Mouse (Mus musculus) midbrain, embryonic 16.5 days (tissue): ENCODE results near the gene Hipk1. TPM values are rescaled to one million over a fixed set of nuclear protein-coding genes. Genes with fewer than 3 reads are reported as not detected.
"Not testable (repeated sequence)": the region's sequence is repeated elsewhere in the genome, so short reads cannot be mapped to it uniquely, and the experiment has no call there.

ENCODE experiments used
- ATAC-seq: fragments of 200-750 bp; cut with Nextera tagmentation; 2 replicates; pipeline ENCODE4 v1.8.0; 2017; ENCODE audit warnings: moderate TSS enrichment
- H3K27ac ChIP-seq: fragments of 300-500 bp; sonication (generic); 2 replicates; pipeline ENCODE4 v1.5.1; 2014; ENCODE audit warnings: mild to moderate bottlenecking, low read length, mixed read lengths
- H3K27me3 ChIP-seq: fragments of 300-500 bp; sonication (generic); 2 replicates; pipeline ENCODE4 v1.6.1; 2014; ENCODE audit warnings: low read depth, low read length, mixed read lengths; ENCODE audit not compliant: control insufficient read depth, insufficient read depth
- H3K36me3 ChIP-seq: fragments of 300-500 bp; sonication (generic); 2 replicates; pipeline ENCODE4 v1.6.1; 2014; ENCODE audit warnings: mild to moderate bottlenecking, low read length, moderate library complexity, mixed read lengths; ENCODE audit not compliant: control insufficient read depth, insufficient read depth
- H3K4me1 ChIP-seq: fragments of 300-500 bp; sonication (generic); 2 replicates; pipeline ENCODE4 v1.6.1; 2014; ENCODE audit warnings: mild to moderate bottlenecking, low read length, mixed read lengths; ENCODE audit not compliant: control insufficient read depth, insufficient read depth
- H3K4me2 ChIP-seq: fragments of 300-500 bp; sonication (generic); 2 replicates; pipeline ENCODE4 v1.6.1; 2014; ENCODE audit warnings: mild to moderate bottlenecking, low read length, mixed read lengths
- H3K4me3 ChIP-seq: fragments of 300-500 bp; sonication (generic); 2 replicates; pipeline ENCODE4 v1.5.1; 2014; ENCODE audit warnings: low read depth, mild to moderate bottlenecking, low read length, moderate library complexity, mixed read lengths
- H3K9ac ChIP-seq: fragments of 300-500 bp; sonication (generic); 2 replicates; pipeline ENCODE4 v1.6.1; 2014; ENCODE audit warnings: low read depth, low read length, mixed read lengths
- H3K9me3 ChIP-seq: fragments of 300-500 bp; sonication (generic); replicated peaks from 2 replicates; pipeline ENCODE4 v1.6.1; 2014; ENCODE audit warnings: mild to moderate bottlenecking, low read length, mixed read lengths; ENCODE audit not compliant: control insufficient read depth, poor library complexity, severe bottlenecking
- WGBS: fragments of 180-500 bp; shearing (Covaris S2); extraction: QIAGEN DNeasy Blood & Tissue Kit; methylation state at CpG from one replicate; pipeline ENCODE4 v1.1.7; 2014; 5-methylcytosine and 5-hydroxymethylcytosine counted together
- polyA plus RNA-seq: library from polyadenylated mRNA; unstranded; fragments of >200 nt; fragmentation: Nextera tagmentation; extraction: Ambion mirVana; gene quantifications from 2 replicates; pipeline ENCODE4 v1.2.1, GENCODE M21; 2015

Gene Hipk1
- polyA plus RNA-seq, 1 experiment from 2014 or later, result 11.1 TPM

DNA sequence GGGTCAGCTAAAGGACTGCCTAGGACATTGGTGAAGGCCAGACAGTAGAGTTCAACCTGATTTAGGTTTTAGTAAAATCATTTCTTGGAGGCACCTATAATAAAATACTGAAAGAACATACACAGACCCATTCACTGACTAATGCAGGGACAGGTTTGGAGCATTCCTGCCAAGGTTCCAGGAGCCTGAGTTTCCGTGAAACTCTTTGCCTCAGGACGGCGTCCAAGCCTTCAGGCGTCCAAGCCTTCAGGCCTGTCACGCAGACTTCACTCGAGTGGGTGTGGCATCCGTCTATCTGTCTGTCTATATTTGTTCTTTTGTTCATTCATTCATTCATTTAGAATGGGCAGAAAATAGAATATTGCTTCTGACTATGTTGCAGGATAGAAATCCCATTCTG, 39.8 kb upstream of the Hipk1 start:
- no peak overlapping the region for H3K27ac ChIP-seq
- H3K4me1 ChIP-seq, result no peaks in the 10 kb centered on the region
- H3K9ac ChIP-seq, result no peak overlapping the region
- no peak for ATAC-seq
- 81% methylated on average over 7 of the region's 7 CpGs for WGBS
- no peak overlapping the region for H3K4me2 ChIP-seq
- H3K27me3 ChIP-seq, result no peaks in the 10 kb centered on the region
- no peak overlapping the region for H3K4me3 ChIP-seq
- no peaks in the 10 kb centered on the region for H3K9me3 ChIP-seq
- H3K36me3 ChIP-seq, result no peaks in the 10 kb centered on the region

DNA sequence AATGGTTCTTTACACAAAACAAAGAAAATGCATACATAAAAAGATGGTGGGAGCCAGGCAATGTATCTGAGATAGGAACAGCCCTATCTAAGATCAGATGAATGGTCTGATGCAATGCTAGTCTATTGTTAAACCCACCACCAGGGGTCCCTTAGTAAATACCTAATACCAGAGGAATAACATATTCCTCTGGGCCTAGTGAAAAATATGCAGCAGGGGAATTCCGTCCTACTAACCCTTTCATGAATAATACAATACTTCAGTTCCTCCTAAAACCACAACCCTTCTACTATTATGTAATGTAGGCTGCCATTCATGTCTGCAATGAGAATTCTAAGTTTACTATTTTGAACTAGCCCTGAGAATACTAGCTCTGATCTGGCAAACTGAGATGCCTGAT, 39.3 kb upstream of the Hipk1 start:
- not testable (repeated sequence) for H3K4me2 ChIP-seq, H3K9ac ChIP-seq, H3K4me1 ChIP-seq, H3K9me3 ChIP-seq, H3K4me3 ChIP-seq, H3K36me3 ChIP-seq, H3K27ac ChIP-seq, H3K27me3 ChIP-seq, ATAC-seq
- 49% methylated on average over 1 of the region's 1 CpGs for WGBS

DNA sequence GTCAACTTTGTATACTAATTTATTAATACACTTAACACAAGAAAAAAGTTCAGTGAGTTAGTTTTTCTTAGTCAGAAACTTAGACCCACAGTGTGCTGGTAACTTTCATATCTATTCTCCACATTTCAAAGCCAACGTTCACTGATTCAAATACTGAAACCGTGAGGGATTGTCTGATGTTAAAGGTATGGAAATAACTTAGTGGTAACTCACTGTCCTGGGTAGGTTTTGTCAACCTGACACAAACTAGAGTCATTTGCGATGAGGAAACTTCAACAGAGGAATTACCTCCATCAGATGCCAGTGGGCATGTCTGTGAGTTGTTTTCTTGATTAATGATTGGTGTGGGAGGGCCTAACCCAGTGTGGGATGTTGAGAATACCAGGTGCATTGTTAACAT, 37.7 kb upstream of the Hipk1 start:
- no peak overlapping the region for H3K4me3 ChIP-seq
- ATAC-seq, result no peak
- no peaks in the 10 kb centered on the region for H3K4me1 ChIP-seq
- H3K27ac ChIP-seq, result no peak overlapping the region
- no peaks in the 10 kb centered on the region for H3K9me3 ChIP-seq
- no peaks in the 10 kb centered on the region for H3K36me3 ChIP-seq
- H3K4me2 ChIP-seq, result no peak overlapping the region
- WGBS, result 90% methylated on average over 3 of the region's 3 CpGs
- H3K27me3 ChIP-seq, result no peaks in the 10 kb centered on the region
- H3K9ac ChIP-seq, result no peak overlapping the region

DNA sequence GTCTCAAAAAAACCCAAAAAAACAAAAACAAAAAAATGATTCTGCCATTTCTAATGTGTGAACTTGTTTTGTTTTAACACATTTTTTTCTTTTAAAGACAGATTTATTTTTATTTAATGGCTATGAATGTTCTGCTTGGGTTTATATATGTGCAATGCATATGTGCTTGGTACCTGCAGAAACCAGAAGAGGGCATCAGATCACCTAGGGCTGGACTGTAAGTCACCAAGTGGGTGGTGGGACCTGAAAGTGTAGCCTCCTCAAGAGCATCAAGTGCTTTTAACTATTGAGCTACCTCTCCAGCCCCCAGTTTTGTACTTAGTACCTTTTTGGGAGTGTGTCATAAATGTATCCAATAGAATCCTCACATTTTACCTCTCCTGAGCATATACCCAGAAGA, 36.2 kb upstream of the Hipk1 start:
- H3K4me1 ChIP-seq, result no peaks in the 10 kb centered on the region
- H3K4me2 ChIP-seq, result no peak overlapping the region
- H3K27me3 ChIP-seq, result no peaks in the 10 kb centered on the region
- no peaks in the 10 kb centered on the region for H3K9me3 ChIP-seq
- no peaks in the 10 kb centered on the region for H3K36me3 ChIP-seq
- H3K4me3 ChIP-seq, result no peak overlapping the region
- no peak overlapping the region for H3K9ac ChIP-seq
- ATAC-seq, result no peak
- no peak overlapping the region for H3K27ac ChIP-seq

DNA sequence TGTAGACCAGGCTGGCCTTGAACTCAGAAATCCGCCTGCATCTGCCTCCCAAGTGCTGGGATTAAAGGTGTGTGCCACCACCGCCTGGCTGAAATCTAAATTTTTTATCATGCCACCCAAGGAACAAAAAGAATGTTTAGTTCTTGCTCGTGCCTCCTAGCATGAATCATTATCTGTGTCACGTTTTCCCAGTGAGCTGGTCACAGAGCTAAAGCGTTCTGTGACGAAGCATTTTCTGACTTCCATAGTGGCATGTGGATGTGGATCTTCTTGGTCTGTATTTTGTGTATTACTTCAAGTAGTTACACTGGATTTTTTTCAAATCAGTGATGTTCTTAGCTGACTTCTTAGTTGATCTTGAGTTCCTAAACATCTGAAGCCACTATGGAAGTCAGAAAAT, 19.6 kb upstream of the Hipk1 start:
- Histone ChIP-seq H3K4me3 (no peak overlapping the region), H3K9ac (no peak overlapping the region), H3K27ac (no peak overlapping the region), H3K4me2 (no peak overlapping the region), H3K27me3 (no peaks in the 10 kb centered on the region), H3K9me3 (no peaks in the 10 kb centered on the region), H3K4me1 (peaks cover 18% of the 10 kb centered on the region), H3K36me3 (peaks cover 10% of the 10 kb centered on the region)
- WGBS, result 94% methylated on average over 6 of the region's 6 CpGs
- no peak for ATAC-seq

DNA sequence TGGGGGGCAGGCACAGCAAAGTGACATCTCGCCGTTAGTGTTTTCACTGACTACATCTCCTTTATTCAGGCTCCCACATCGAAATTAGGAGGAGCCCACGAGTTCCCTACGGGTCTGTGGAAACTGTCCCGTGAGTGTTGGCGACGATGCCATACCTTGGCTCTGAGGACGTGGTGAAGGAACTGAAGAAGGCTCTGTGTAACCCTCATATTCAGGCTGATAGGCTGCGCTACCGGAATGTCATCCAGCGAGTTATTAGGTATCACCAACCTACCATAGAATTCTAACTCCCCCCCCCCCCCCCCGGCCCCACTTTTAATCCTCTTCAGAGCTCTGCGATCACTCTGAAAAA, 18.4 kb upstream of the Hipk1 start:
- H3K4me2 ChIP-seq, result peak overlapping the region; percentile 60
- ATAC-seq, result peak; percentile 71
- H3K27me3 ChIP-seq, result no peaks in the 10 kb centered on the region
- H3K4me3 ChIP-seq, result peak overlapping the region; percentile 62
- peaks cover 18% of the 10 kb centered on the region for H3K4me1 ChIP-seq
- 1% methylated on average over 14 of the region's 14 CpGs for WGBS
- peak overlapping the region; percentile 90 for H3K9ac ChIP-seq
- H3K27ac ChIP-seq, result peak overlapping the region; percentile 92
- H3K9me3 ChIP-seq, result no peaks in the 10 kb centered on the region
- H3K36me3 ChIP-seq, result peaks cover 4% of the 10 kb centered on the region

DNA sequence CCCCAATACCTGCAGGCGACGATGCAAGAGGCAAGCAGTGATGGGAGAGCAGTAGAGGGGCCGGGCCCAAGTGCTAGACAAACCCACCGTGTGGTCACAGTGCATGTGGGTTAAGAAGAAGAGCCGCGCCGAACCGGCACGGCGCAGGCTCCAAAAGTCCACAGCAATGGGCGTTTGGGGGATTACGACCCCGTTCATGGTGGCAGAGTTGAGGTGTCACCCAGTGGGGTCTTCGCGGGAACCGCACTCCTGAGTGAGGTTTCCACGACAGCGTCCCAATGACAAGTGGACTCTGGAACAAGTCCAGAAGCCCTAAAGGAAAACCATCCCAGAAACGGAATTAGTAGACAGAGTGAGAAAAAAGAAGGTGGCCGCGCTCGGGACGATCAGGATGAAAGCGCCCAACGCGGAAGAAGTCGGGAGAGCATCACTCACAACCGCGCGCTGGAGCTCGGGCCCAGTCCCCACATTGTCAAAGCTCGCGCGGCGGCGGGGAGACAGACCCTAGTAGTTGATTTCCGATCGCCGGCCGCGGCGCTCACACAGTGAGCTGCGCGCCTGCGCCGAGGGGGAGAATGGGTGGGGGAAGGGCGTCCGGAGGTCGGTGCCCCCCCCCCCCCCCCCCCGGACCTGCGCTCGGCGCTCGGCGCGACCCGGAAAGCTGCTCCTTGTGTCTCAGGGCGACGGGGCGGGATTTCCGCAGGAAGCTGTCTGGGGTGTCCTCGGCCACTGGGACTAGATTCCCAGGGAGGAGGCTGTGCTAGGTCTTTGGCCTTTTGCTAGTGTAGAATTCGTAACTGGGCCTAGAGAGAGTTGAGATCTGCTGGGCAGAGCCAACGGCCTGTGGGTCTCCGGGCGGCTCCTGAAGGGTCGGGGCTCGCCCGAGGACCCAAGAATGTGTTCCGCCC, 17.8 kb upstream of the Hipk1 start, which contains the start of the genes Dclre1b, Ap4b1 and Gm43064:
Dclre1b (minus strand) TSS at position 554 of the 908 bp plus-strand sequence.
Ap4b1 (plus strand) TSS at position 630 of the 908 bp plus-strand sequence.
Gm43064 (plus strand) TSS at position 683 of the 908 bp plus-strand sequence.
- Histone ChIP-seq H3K4me1 (peaks cover 18% of the 10 kb centered on the region), H3K4me2 (peak within 1 kb of the TSS; percentile 60), H3K4me3 (peak within 1 kb of the TSS; percentile 62), H3K27me3 (no peaks in the 10 kb centered on the region), H3K9ac (peak within 1 kb of the TSS; percentile 90), H3K27ac (peak within 1 kb of the TSS; percentile 92), H3K9me3 (no peaks in the 10 kb centered on the region), H3K36me3 (peaks cover 3% of the 10 kb centered on the region; the same call in 1 of the 2 replicates)
- under 1% methylated on average over 62 of the region's 70 CpGs for WGBS
- ATAC-seq, result peak; percentile 99

DNA sequence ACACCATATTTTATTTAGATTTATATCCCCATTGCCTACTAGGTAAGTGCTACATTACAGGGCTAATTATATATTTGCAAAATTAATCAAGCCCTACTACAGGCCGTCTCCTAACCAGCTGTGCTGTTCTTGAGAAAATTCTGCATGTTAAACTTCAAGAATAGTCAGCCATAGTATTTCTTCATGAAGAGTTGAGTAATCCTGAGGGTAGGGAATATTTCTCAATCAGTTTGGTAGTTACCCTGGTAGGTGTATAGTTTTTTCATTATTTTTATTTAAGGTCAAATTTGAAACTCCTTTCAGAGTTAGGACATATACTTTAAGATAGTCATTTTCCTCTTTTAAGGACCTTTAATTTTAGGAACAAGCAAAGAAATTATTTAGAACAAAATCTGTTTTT, 14.3 kb upstream of the Hipk1 start:
- no peak overlapping the region for H3K9ac ChIP-seq
- WGBS, result 100% methylated on average over 1 of the region's 1 CpGs

DNA sequence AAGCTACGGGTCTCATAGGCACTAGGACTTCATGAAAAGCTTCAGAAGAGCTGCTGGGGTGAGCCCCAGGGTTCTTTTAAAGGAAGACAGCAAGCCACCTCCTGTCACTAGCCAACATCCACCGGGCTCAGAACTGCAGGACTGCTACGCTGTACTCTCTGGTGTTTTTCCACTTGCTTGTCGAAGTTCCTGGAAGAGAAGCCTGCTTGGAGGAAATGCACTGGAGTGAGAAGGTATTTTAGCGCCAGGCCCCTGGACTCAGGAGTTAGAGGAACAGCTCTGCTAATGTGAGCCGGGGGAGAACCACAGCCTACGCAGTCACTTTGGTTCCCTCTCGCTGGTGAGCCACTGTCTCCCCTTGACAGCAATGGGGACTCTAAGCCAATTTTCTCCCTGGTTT, 11.5 kb upstream of the Hipk1 start:
- no peak overlapping the region for H3K4me2 ChIP-seq
- H3K4me3 ChIP-seq, result no peak overlapping the region
- H3K27me3 ChIP-seq, result no peaks in the 10 kb centered on the region
- peaks cover 3% of the 10 kb centered on the region for H3K4me1 ChIP-seq
- H3K9ac ChIP-seq, result no peak overlapping the region
- 87% methylated on average over 8 of the region's 8 CpGs for WGBS
- no peaks in the 10 kb centered on the region for H3K9me3 ChIP-seq
- no peak for ATAC-seq
- H3K36me3 ChIP-seq, result peaks cover 13% of the 10 kb centered on the region
- no peak overlapping the region for H3K27ac ChIP-seq

More for the DNA sequence above, 14.3 kb upstream of the Hipk1 start:
- H3K36me3 ChIP-seq, result peaks cover 13% of the 10 kb centered on the region
- no peaks in the 10 kb centered on the region for H3K9me3 ChIP-seq
- H3K27me3 ChIP-seq, result no peaks in the 10 kb centered on the region
- peaks cover 15% of the 10 kb centered on the region for H3K4me1 ChIP-seq
- H3K27ac ChIP-seq, result no peak overlapping the region
- H3K4me3 ChIP-seq, result no peak overlapping the region
- H3K4me2 ChIP-seq, result no peak overlapping the region
- ATAC-seq, result no peak
